Mouse (Mus musculus) midbrain, embryonic 14.5 days (tissue): ENCODE results near the gene Ifnar1. TPM values are rescaled to one million over a fixed set of nuclear protein-coding genes. Genes with fewer than 3 reads are reported as not detected.
A peak's percentile ranks its signal among the peaks of the same experiment; 100 is the strongest.

Source experiments
- ATAC-seq: fragments of 200-750 bp; cut with Nextera tagmentation; 2 replicates; pipeline ENCODE4 v1.8.0; 2017; ENCODE audit warnings: moderate number of reproducible peaks, moderate library complexity; ENCODE audit not compliant: low FRiP score, low TSS enrichment
- DNase-seq: peaks from one replicate; pipeline ENCODE4 v3.0.0-alpha.2; 2015
- H3K27ac ChIP-seq: fragments of 300-500 bp; sonication (generic); replicated peaks from 2 replicates; pipeline ENCODE4 v1.5.1; 2014; ENCODE audit warnings: mild to moderate bottlenecking, low read depth, low read length, moderate library complexity
- H3K27me3 ChIP-seq: fragments of 300-500 bp; sonication (generic); 2 replicates; pipeline ENCODE4 v1.6.1; 2014; ENCODE audit warnings: low read length, control low read depth, mixed read lengths; ENCODE audit not compliant: control insufficient read depth, insufficient read depth
- H3K36me3 ChIP-seq: fragments of 300-500 bp; sonication (generic); 2 replicates; pipeline ENCODE4 v1.6.1; 2014; ENCODE audit warnings: low read length, control low read depth; ENCODE audit not compliant: control insufficient read depth, insufficient read depth
- H3K4me1 ChIP-seq: fragments of 300-500 bp; sonication (generic); 2 replicates; pipeline ENCODE4 v1.6.1; 2014; ENCODE audit warnings: mild to moderate bottlenecking, antibody characterized with exemption, low read length, control low read depth; ENCODE audit not compliant: control insufficient read depth, insufficient read depth
- H3K4me2 ChIP-seq: fragments of 300-500 bp; sonication (generic); 2 replicates; pipeline ENCODE4 v1.6.1; 2014; ENCODE audit warnings: mild to moderate bottlenecking, low read length, moderate library complexity
- H3K4me3 ChIP-seq: fragments of 300-500 bp; sonication (generic); replicated peaks from 2 replicates; pipeline ENCODE4 v1.5.1; 2014; ENCODE audit warnings: low read depth, low read length
- H3K9ac ChIP-seq: fragments of 300-500 bp; sonication (generic); replicated peaks from 2 replicates; pipeline ENCODE4 v1.6.1; 2014; ENCODE audit warnings: mild to moderate bottlenecking, low read length, moderate library complexity
- H3K9me3 ChIP-seq: fragments of 300-500 bp; sonication (generic); 2 replicates; pipeline ENCODE4 v1.6.1; 2016; ENCODE audit warnings: low read length, control low read depth, mixed read lengths; ENCODE audit not compliant: control insufficient read depth
- WGBS: fragments of 180-500 bp; shearing (Covaris S2); extraction: QIAGEN DNeasy Blood & Tissue Kit; methylation state at CpG from one replicate; pipeline ENCODE4 v1.1.7; 2014; 5-methylcytosine and 5-hydroxymethylcytosine counted together
- polyA plus RNA-seq: library from polyadenylated mRNA; unstranded; fragments of >200 nt; fragmentation: Nextera tagmentation; extraction: Ambion mirVana; gene quantifications from 2 replicates; pipeline ENCODE4 v1.2.1, GENCODE M21; 2014

Ifnar1 gene
- polyA plus RNA-seq, 1 experiment from 2014 or later, result 56.1 TPM

DNA sequence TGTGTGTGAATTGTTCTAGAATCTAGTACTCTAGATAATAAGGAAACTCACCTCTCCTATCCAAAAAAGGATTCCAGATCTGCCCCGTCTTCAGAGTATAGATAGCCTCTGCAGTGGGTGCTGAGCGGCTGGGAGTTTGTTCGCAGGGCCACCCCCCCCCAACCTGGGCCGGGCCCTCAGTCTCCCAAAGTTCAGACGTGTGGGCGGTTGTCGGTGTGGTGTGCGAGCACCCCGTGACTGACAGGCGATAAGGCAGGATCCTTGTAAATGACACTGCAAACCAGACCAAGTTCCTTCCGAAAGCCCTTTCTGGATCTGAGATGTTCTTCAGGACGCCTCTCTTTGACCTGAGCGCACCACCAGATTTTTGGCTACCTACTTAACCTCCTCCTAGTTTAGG lies 49.4 kb downstream of the Ifnar1 start:
- Histone ChIP-seq H3K27ac (no peak overlapping the region), H3K4me3 (no peak overlapping the region), H3K9ac (no peak overlapping the region), H3K4me2 (no peak overlapping the region), H3K4me1 (no peaks in the 10 kb centered on the region), H3K36me3 (no peaks in the 10 kb centered on the region), H3K27me3 (no peaks in the 10 kb centered on the region), H3K9me3 (no peaks in the 10 kb centered on the region)
- WGBS, result 58% methylated on average over 13 of the region's 13 CpGs
- DNase-seq (peak; percentile 92), ATAC-seq (peak; percentile 60; the same call in 1 of the 2 replicates)

DNA sequence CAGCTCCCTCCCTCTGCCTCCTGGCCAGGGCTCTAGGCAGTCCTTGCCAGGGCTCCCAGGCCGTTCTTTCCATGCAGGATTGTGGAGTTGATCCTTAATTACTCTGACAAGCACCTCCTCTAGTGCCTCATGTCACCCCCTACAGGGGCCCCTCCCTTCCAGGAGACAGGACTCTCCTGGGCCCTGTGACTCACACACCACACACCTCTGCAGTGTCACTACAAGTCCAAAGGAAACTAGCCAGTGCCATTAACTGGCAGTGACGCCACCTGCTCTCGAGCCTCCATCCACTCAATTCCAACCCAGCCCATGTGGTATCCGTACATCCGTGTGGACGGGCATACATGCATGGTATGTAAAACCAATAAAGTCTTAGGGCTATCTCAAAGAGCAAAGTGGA lies 49.9 kb downstream of the Ifnar1 start:
- WGBS, result 82% methylated on average over 6 of the region's 6 CpGs
- no peak for ATAC-seq
- H3K27ac ChIP-seq, result no peak overlapping the region

DNA sequence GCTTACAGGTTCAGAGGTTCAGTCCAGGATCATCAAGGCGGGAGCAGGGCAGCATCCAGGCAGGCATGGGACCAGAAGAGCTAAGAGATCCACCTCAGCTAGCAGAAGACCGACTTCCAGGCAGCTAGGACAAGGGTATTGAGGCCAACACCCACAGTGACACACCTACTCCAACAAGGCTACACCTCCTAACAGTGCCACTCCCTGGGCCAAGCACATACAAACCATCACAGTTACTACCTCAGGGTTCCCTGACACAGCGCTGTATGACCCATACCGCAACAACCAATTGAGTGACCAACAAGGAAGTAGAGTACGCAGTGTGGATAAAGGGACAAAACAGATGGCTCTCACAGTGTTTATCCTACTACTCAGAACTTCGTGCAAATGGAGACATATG lies 51.3 kb downstream of the Ifnar1 start:
- Histone ChIP-seq H3K27ac (no peak overlapping the region), H3K27me3 (no peaks in the 10 kb centered on the region), H3K9me3 (no peaks in the 10 kb centered on the region), H3K4me1 (no peaks in the 10 kb centered on the region), H3K9ac (no peak overlapping the region), H3K36me3 (no peaks in the 10 kb centered on the region), H3K4me2 (no peak overlapping the region), H3K4me3 (no peak overlapping the region)
- 93% methylated on average over 6 of the region's 6 CpGs for WGBS
- DNase-seq, result no peak
- no peak for ATAC-seq

More for the DNA sequence above, 49.9 kb downstream of the Ifnar1 start:
- no peaks in the 10 kb centered on the region for H3K27me3 ChIP-seq
- H3K4me1 ChIP-seq, result no peaks in the 10 kb centered on the region
- no peak overlapping the region for H3K9ac ChIP-seq
- no peak overlapping the region for H3K4me2 ChIP-seq
- H3K36me3 ChIP-seq, result no peaks in the 10 kb centered on the region
- no peaks in the 10 kb centered on the region for H3K9me3 ChIP-seq
- H3K4me3 ChIP-seq, result no peak overlapping the region
- no peak for DNase-seq

DNA sequence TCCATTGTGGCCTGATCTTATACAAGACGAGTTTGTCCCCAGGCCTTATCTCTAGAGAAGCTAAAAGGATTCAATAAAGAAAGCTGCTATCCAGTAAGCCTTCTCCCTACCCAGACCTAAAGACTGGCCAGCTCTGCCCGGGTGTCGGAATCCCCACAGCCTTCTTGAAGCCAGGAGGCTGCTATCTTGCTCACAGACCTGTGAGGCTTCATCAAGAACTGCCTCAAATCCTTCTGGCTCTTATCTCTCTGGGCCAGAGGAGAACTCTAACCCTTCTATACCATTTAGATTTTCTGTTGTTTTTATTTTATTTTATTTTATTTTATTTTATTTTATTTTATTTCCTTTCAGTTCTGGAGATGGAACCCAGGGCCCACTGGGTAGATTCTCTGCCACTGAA lies 52.0 kb downstream of the Ifnar1 start:
- Histone ChIP-seq H3K4me3 (no peak overlapping the region), H3K36me3 (no peaks in the 10 kb centered on the region), H3K27me3 (no peaks in the 10 kb centered on the region), H3K9ac (no peak overlapping the region), H3K9me3 (no peaks in the 10 kb centered on the region), H3K4me1 (no peaks in the 10 kb centered on the region), H3K4me2 (no peak overlapping the region), H3K27ac (no peak overlapping the region)
- DNase-seq (no peak), ATAC-seq (no peak)
- 76% methylated on average over 3 of the region's 3 CpGs for WGBS

DNA sequence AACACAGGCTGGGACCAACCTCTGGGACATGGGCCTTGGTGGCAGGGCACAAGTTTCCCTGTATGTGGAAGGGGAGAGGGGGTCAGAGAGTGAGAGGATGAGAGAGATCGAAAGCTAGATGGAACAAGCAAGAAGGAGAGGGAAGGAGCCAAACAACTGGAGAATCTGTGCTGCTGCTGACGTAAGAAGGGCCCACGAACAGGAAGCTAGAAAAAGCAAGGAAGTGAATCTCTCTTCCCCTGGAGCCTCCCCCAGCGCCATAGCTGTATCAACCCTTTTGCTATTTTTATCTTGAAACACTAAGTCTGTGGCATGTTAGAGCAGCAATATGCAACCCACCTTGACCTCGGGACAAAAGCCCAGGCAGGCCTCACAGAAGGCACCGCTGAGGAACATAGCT lies 53.0 kb downstream of the Ifnar1 start:
- Histone ChIP-seq H3K4me1 (no peaks in the 10 kb centered on the region), H3K27me3 (no peaks in the 10 kb centered on the region), H3K9me3 (no peaks in the 10 kb centered on the region), H3K36me3 (no peaks in the 10 kb centered on the region), H3K27ac (no peak overlapping the region), H3K4me2 (no peak overlapping the region), H3K4me3 (no peak overlapping the region), H3K9ac (no peak overlapping the region)
- no peak for ATAC-seq
- 87% methylated on average over 6 of the region's 6 CpGs for WGBS
- DNase-seq, result no peak

- Histone ChIP-seq H3K36me3 (no peaks in the 10 kb centered on the region), H3K9me3 (no peaks in the 10 kb centered on the region), H3K4me2 (no peak overlapping the region), H3K4me1 (no peaks in the 10 kb centered on the region), H3K27ac (0 out of 2 replicates have a peak overlapping the region, but pooled peaks have one; percentile 10), H3K27me3 (no peaks in the 10 kb centered on the region), H3K4me3 (no peak overlapping the region), H3K9ac (no peak overlapping the region)
- no peak for ATAC-seq
- no peak for DNase-seq
- WGBS, result 81% methylated on average over 9 of the region's 9 CpGs
Measured at GRCm38 (mm10) chr16:91538513-91538912, 53.5 kb downstream of the Ifnar1 start.

DNA sequence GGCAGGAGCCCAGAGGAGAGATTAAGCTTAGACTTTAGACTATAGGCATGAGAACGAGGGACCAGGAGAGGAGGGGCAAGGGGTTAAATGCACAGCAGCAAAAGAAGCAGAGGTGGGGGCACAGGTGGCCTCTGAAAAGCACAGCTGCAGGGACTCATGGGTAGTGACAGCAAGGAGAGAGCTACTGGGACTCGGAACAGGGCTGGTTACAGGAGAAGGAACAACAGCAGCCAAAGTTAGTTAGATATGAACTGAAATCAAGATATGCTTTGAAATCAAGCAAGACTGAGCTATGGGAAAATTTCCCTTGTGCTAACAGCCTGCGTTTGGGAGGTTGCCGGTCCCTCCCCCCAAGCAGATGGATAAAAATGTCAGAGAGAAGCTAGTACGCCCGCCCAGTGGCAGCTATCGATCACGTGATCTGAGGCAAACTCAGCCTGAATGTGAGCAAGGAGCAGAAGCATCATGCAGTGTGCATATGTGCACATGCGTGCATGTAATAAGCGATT lies 56.6 kb downstream of the Ifnar1 start:
- H3K27ac ChIP-seq, result no peak overlapping the region
- WGBS, result 34% methylated on average over 10 of the region's 10 CpGs

GRCm38 (mm10) chr16:91543619-91544018 lies 58.6 kb downstream of the Ifnar1 start:
- ATAC-seq (no peak), DNase-seq (no peak)
- Histone ChIP-seq H3K9ac (no peak overlapping the region), H3K27ac (no peak overlapping the region), H3K4me3 (no peak overlapping the region), H3K27me3 (no peaks in the 10 kb centered on the region), H3K4me1 (peaks cover 11% of the 10 kb centered on the region), H3K4me2 (no peak overlapping the region), H3K9me3 (no peaks in the 10 kb centered on the region), H3K36me3 (no peaks in the 10 kb centered on the region)
- WGBS, result 93% methylated on average over 1 of the region's 1 CpGs

More for the DNA sequence above, 56.6 kb downstream of the Ifnar1 start:
- Histone ChIP-seq H3K9me3 (no peaks in the 10 kb centered on the region), H3K4me2 (peak overlapping the region; percentile 45), H3K36me3 (no peaks in the 10 kb centered on the region), H3K4me1 (no peaks in the 10 kb centered on the region), H3K9ac (no peak overlapping the region), H3K4me3 (0 out of 2 replicates have a peak overlapping the region, but pooled peaks have one; percentile 12), H3K27me3 (no peaks in the 10 kb centered on the region)
- DNase-seq, result peak; percentile 63
- no peak for ATAC-seq

DNA sequence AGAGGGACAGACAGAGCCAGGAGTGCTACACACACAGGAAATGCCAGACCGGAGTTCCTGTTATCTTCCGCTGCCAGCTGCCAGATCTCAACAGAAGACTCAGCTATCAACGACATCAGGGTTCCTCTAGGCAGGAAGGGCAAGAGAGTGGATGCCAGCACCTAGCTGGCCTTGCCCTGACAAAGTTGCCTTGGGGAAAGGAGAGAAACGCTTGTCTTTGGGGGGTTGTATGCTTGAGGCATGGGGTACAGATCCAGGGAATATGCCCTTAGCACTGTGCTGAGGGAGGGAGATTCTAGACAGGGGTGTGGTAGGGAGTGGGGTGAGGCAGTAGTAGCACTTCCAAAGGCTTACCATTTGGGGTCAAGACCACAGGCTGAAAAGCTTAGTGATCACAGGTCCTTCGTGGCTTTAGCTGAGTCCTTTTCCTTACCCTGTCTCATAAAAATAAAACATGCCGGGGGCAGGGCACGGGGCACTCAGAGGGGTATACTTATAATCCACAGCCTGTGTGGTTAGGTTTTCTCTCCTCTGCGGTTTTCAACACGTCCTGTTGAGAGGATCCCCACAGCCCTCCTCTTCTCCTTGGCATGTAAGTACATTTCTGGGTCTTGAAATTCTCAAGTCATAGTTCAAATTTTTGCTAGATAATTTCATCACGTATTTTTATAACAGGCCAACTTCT lies 60.7 kb downstream of the Ifnar1 start:
- Histone ChIP-seq H3K36me3 (no peaks in the 10 kb centered on the region), H3K27me3 (no peaks in the 10 kb centered on the region), H3K4me1 (peaks cover 16% of the 10 kb centered on the region), H3K4me3 (no peak overlapping the region), H3K27ac (no peak overlapping the region), H3K9ac (no peak overlapping the region), H3K9me3 (no peaks in the 10 kb centered on the region), H3K4me2 (no peak overlapping the region)
- no peak for DNase-seq
- ATAC-seq, result no peak
- WGBS, result 75% methylated on average over 10 of the region's 10 CpGs
